Mouse (Mus musculus) heart, embryonic 16.5 days (tissue): Measurements from ENCODE around the gene Fahd1. TPM values are rescaled to one million over a fixed set of nuclear protein-coding genes. Genes with fewer than 3 reads are reported as not detected.
A peak's percentile ranks its signal among the peaks of the same experiment; 100 is the strongest.

Experiments
- ATAC-seq: fragments of 200-750 bp; cut with Nextera tagmentation; replicated peaks from 2 replicates; pipeline ENCODE4 v1.8.0; 2017; ENCODE audit warnings: moderate number of reproducible peaks; ENCODE audit not compliant: insufficient read depth, low FRiP score; ENCODE audit errors: extremely low read depth
- H3K27ac ChIP-seq: fragments of 300-500 bp; sonication (generic); 2 replicates; pipeline ENCODE4 v1.5.1; 2014; ENCODE audit warnings: mild to moderate bottlenecking, low read length, control low read depth, moderate library complexity
- H3K27me3 ChIP-seq: fragments of 300-500 bp; sonication (generic); 2 replicates; pipeline ENCODE4 v1.6.1; 2014; ENCODE audit warnings: low read length, mixed read lengths; ENCODE audit not compliant: control insufficient read depth, insufficient read depth
- H3K36me3 ChIP-seq: fragments of 300-500 bp; sonication (generic); 2 replicates; pipeline ENCODE4 v1.6.1; 2014; ENCODE audit not compliant: control insufficient read depth, insufficient read depth
- H3K4me1 ChIP-seq: fragments of 300-500 bp; sonication (generic); 2 replicates; pipeline ENCODE4 v1.6.1; 2014; ENCODE audit warnings: low read length, mixed read lengths; ENCODE audit not compliant: control insufficient read depth, insufficient read depth
- H3K4me2 ChIP-seq: fragments of 300-500 bp; sonication (generic); 2 replicates; pipeline ENCODE4 v1.6.1; 2014; ENCODE audit warnings: low read depth, mild to moderate bottlenecking, control low read depth, low read length
- H3K4me3 ChIP-seq: fragments of 300-500 bp; sonication (generic); 2 replicates; pipeline ENCODE4 v1.5.1; 2014; ENCODE audit warnings: mild to moderate bottlenecking, control low read depth, low read length
- H3K9ac ChIP-seq: fragments of 300-500 bp; sonication (generic); 2 replicates; pipeline ENCODE4 v1.6.1; 2014; ENCODE audit warnings: low read length, control low read depth
- H3K9me3 ChIP-seq: fragments of 300-500 bp; sonication (generic); replicated peaks from 2 replicates; pipeline ENCODE4 v1.6.1; 2016; ENCODE audit warnings: low read length; ENCODE audit not compliant: control insufficient read depth
- WGBS: fragments of 180-500 bp; shearing (Covaris S2); extraction: QIAGEN DNeasy Blood & Tissue Kit; methylation state at CpG from one replicate; pipeline ENCODE4 v1.1.7; 2014; 5-methylcytosine and 5-hydroxymethylcytosine counted together
- polyA plus RNA-seq: library from polyadenylated mRNA; unstranded; fragments of >200 nt; fragmentation: Nextera tagmentation; extraction: Ambion mirVana; gene quantifications from 2 replicates; pipeline ENCODE4 v1.2.1, GENCODE M21; 2015

The Fahd1 gene
- polyA plus RNA-seq = 50.2 and 59.9 TPM in 2 replicates

- H3K4me1 ChIP-seq = peaks cover 14% of the 10 kb centered on the region
- ATAC-seq = peak; percentile 97
- WGBS = under 1% methylated on average over 58 of the region's 58 CpGs
Measured at GRCm38 (mm10) chr17:24850065-24850772, at the start of gene Fahd1. Gene Fahd1 (minus strand): TSS chr17:24850364.

GRCm38 (mm10) chr17:24899153-24899552, 49.0 kb upstream of the Fahd1 start:
- no peaks in the 10 kb centered on the region for H3K27me3 ChIP-seq
- no peak for ATAC-seq
- H3K27ac ChIP-seq = no peak overlapping the region
- no peaks in the 10 kb centered on the region for H3K9me3 ChIP-seq
- 65% methylated on average over 5 of the region's 5 CpGs for WGBS
- H3K4me1 ChIP-seq = peaks cover 25% of the 10 kb centered on the region
- no peak overlapping the region for H3K9ac ChIP-seq
- no peak overlapping the region for H3K4me2 ChIP-seq
- no peak overlapping the region for H3K4me3 ChIP-seq
- H3K36me3 ChIP-seq = peaks cover 39% of the 10 kb centered on the region

More at GRCm38 (mm10) chr17:24850065-24850772, at the start of gene Fahd1:
- Histone ChIP-seq H3K9ac (peak within 1 kb of the TSS; percentile 83), H3K4me3 (peak within 1 kb of the TSS; percentile 84), H3K4me2 (peak within 1 kb of the TSS; percentile 84), H3K36me3 (peaks cover 6% of the 10 kb centered on the region; the same call in 1 of the 2 replicates), H3K27me3 (no peaks in the 10 kb centered on the region; the same call in 1 of the 2 replicates), H3K9me3 (no peaks in the 10 kb centered on the region), H3K27ac (peak within 1 kb of the TSS; percentile 95)

GRCm38 (mm10) chr17:24898041-24898854, 48.1 kb upstream of the Fahd1 start:
- no peak overlapping the region for H3K4me2 ChIP-seq
- 74% methylated on average over 4 of the region's 4 CpGs for WGBS
- no peak overlapping the region for H3K4me3 ChIP-seq
- H3K36me3 ChIP-seq = peaks cover 42% of the 10 kb centered on the region
- no peak for ATAC-seq
- peaks cover 30% of the 10 kb centered on the region for H3K4me1 ChIP-seq
- H3K27ac ChIP-seq = 0 out of 2 replicates have a peak overlapping the region, but pooled peaks have one; percentile 44
- H3K9me3 ChIP-seq = no peaks in the 10 kb centered on the region
- H3K9ac ChIP-seq = no peak overlapping the region
- no peaks in the 10 kb centered on the region for H3K27me3 ChIP-seq

GRCm38 (mm10) chr17:24897600-24897999, 47.4 kb upstream of the Fahd1 start:
- Histone ChIP-seq H3K36me3 (peaks cover 42% of the 10 kb centered on the region), H3K9me3 (no peaks in the 10 kb centered on the region), H3K27ac (no peak overlapping the region), H3K4me1 (peaks cover 30% of the 10 kb centered on the region), H3K27me3 (no peaks in the 10 kb centered on the region), H3K4me3 (peak overlapping the region; percentile 90; the same call in 1 of the 2 replicates), H3K4me2 (no peak overlapping the region), H3K9ac (no peak overlapping the region)
- ATAC-seq = no peak
- WGBS = 63% methylated on average over 4 of the region's 4 CpGs

- H3K36me3 ChIP-seq = peaks cover 42% of the 10 kb centered on the region
- WGBS = 36% methylated on average over 11 of the region's 11 CpGs
- ATAC-seq = no peak
Measured at GRCm38 (mm10) chr17:24896993-24897269, 46.8 kb upstream of the Fahd1 start.

GRCm38 (mm10) chr17:24896241-24896992, 46.3 kb upstream of the Fahd1 start, which contains the start of gene Nme3:
Gene Nme3 (plus strand): TSS chr17:24896500.
- Histone ChIP-seq H3K36me3 (peaks cover 38% of the 10 kb centered on the region), H3K4me2 (peak within 1 kb of the TSS; percentile 99), H3K9ac (peak within 1 kb of the TSS; percentile 92), H3K9me3 (no peaks in the 10 kb centered on the region), H3K27me3 (no peaks in the 10 kb centered on the region), H3K4me3 (peak within 1 kb of the TSS; percentile 90), H3K27ac (peak within 1 kb of the TSS; percentile 94), H3K4me1 (peaks cover 30% of the 10 kb centered on the region)
- 2% methylated on average over 50 of the region's 50 CpGs for WGBS
- peak; percentile 59 for ATAC-seq

More at GRCm38 (mm10) chr17:24896993-24897269, 46.8 kb upstream of the Fahd1 start:
- H3K4me1 ChIP-seq = peaks cover 30% of the 10 kb centered on the region
- peak overlapping the region; percentile 94; the same call in 1 of the 2 replicates for H3K27ac ChIP-seq
- peak overlapping the region; percentile 99 for H3K4me2 ChIP-seq
- peak overlapping the region; percentile 90 for H3K4me3 ChIP-seq
- no peaks in the 10 kb centered on the region for H3K9me3 ChIP-seq
- no peaks in the 10 kb centered on the region for H3K27me3 ChIP-seq
- peak overlapping the region; percentile 92 for H3K9ac ChIP-seq

- peak overlapping the region; percentile 99 for H3K4me2 ChIP-seq
- H3K36me3 ChIP-seq = peaks cover 35% of the 10 kb centered on the region
- H3K9ac ChIP-seq = peak overlapping the region; percentile 92
- peaks cover 30% of the 10 kb centered on the region for H3K4me1 ChIP-seq
- no peak for ATAC-seq
- H3K27ac ChIP-seq = peak overlapping the region; percentile 94
- no peaks in the 10 kb centered on the region for H3K27me3 ChIP-seq
- 8% methylated on average over 23 of the region's 23 CpGs for WGBS
- H3K9me3 ChIP-seq = no peaks in the 10 kb centered on the region
- H3K4me3 ChIP-seq = peak overlapping the region; percentile 90
Measured at GRCm38 (mm10) chr17:24895571-24896240, 45.5 kb upstream of the Fahd1 start.

- peak; percentile 64 for ATAC-seq
- under 1% methylated on average over 62 of the region's 62 CpGs for WGBS
- Histone ChIP-seq H3K27ac (peak within 1 kb of the TSS; percentile 94), H3K4me3 (peak within 1 kb of the TSS; percentile 90), H3K36me3 (peaks cover 33% of the 10 kb centered on the region), H3K27me3 (no peaks in the 10 kb centered on the region), H3K9ac (peak within 1 kb of the TSS; percentile 92), H3K4me2 (peak within 1 kb of the TSS; percentile 99), H3K9me3 (no peaks in the 10 kb centered on the region), H3K4me1 (peaks cover 30% of the 10 kb centered on the region)
Measured at GRCm38 (mm10) chr17:24894995-24895547, 44.9 kb upstream of the Fahd1 start, which contains the start of the genes Eme2 and Mrps34. Gene Eme2 (minus strand): TSS chr17:24895087. Gene Mrps34 (plus strand): TSS chr17:24895116.
